Mouse (Mus musculus): ENCODE measurements at regions not wholly inside any gene's neighbourhood (a gene's known extent, or its start where the extent isn't known, plus 50 kb on each side); places are given as distances from the start of the nearest gene placed in this dataset.
"Not testable (repeated sequence)": the region's sequence is repeated elsewhere in the genome, so short reads cannot be mapped to it uniquely, and the experiment has no call there.

DNA sequence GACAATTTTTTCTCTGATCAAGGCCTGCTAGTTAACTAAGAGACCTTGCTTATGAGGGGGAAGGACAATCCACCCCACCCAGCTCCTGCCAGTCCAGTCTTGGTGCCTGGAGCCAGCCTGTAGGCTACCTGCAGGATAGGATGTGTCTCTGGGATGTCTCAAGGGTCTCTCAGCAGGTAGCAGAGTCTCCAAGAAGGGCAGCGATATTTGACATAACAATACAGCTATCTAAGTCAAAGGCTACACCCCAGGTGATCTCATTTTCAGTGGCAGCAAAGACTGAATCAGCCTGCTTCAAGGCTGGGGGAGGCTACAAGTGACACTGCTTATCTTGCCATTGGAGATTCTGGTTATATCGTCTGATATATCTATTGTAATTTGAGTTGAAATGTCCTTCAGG lies 1267.5 kb downstream of the Pcdh9 start:
- H3K36me3 ChIP-seq (replicated peaks; ENCODE audit: control insufficient read depth, insufficient read depth, low read length), result no peaks in the 10 kb centered on the region
- WGBS, result 21% methylated on average over 2 of the region's 2 CpGs
- no peak overlapping the region for H3K4me3 ChIP-seq (ENCODE audit: low read depth, low read length)
- DNase-seq (ENCODE audit: low spot score) (no peak), ATAC-seq (ENCODE audit: insufficient read depth, low read depth) (no peak)
- TF ChIP-seq EP300 (IDR thresholded peaks at IDR 0.05; ENCODE audit: low read depth) (no peak), CTCF (IDR thresholded peaks at IDR 0.05; ENCODE audit: low read depth) (no peak)
- H3K4me2 ChIP-seq (ENCODE audit: low read depth, low read length), result no peak overlapping the region
- no peaks in the 10 kb centered on the region for H3K9me3 ChIP-seq (replicated peaks; ENCODE audit: control insufficient read depth, low read length)
- H3K9ac ChIP-seq (replicated peaks; ENCODE audit: low read depth, low read length), result no peak overlapping the region
- no peak overlapping the region for H3K27ac ChIP-seq (ENCODE audit: low read depth)
- no peaks in the 10 kb centered on the region for H3K4me1 ChIP-seq (ENCODE audit: control insufficient read depth, insufficient read depth)
- no peaks in the 10 kb centered on the region for H3K27me3 ChIP-seq (ENCODE audit: control insufficient read depth, insufficient read depth, low read length)

DNA sequence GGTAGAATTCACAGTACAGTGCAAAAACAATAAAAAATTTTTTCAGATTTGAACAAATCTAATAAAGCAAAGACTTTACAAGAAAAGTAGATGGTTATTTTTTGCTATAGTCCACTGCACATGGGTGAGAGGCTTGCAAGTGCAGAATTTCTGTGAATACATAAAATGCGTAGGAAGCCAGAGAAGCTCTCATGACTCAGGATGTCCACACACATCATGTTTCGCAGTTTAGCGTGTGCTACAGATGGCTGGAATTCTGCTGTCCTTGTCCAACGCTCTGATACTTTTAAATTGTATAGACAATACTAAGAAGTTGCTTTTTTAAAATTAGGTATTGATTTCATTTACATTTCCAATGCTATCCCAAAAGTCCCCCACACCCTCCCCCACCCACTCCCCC lies 1274.9 kb downstream of the Pcdh9 start:
- H3K4me2 ChIP-seq (ENCODE audit: low read depth, low read length), result no peak overlapping the region
- H3K4me3 ChIP-seq (ENCODE audit: low read depth, low read length), result no peak overlapping the region
- H3K9ac ChIP-seq (replicated peaks; ENCODE audit: low read depth, low read length), result no peak overlapping the region
- no peaks in the 10 kb centered on the region for H3K4me1 ChIP-seq (ENCODE audit: control insufficient read depth, insufficient read depth)
- no peak for ATAC-seq (ENCODE audit: insufficient read depth, low read depth)
- H3K27ac ChIP-seq (ENCODE audit: low read depth), result no peak overlapping the region
- TF ChIP-seq CTCF (IDR thresholded peaks at IDR 0.05; ENCODE audit: low read depth) (no peak), EP300 (IDR thresholded peaks at IDR 0.05; ENCODE audit: low read depth) (no peak)
- DNase-seq (ENCODE audit: low spot score), result no peak
- WGBS, result 80% methylated on average over 4 of the region's 4 CpGs
- H3K36me3 ChIP-seq (replicated peaks; ENCODE audit: control insufficient read depth, insufficient read depth, low read length), result no peaks in the 10 kb centered on the region
- no peaks in the 10 kb centered on the region for H3K27me3 ChIP-seq (ENCODE audit: control insufficient read depth, insufficient read depth, low read length)
- no peaks in the 10 kb centered on the region for H3K9me3 ChIP-seq (replicated peaks; ENCODE audit: control insufficient read depth, low read length)

DNA sequence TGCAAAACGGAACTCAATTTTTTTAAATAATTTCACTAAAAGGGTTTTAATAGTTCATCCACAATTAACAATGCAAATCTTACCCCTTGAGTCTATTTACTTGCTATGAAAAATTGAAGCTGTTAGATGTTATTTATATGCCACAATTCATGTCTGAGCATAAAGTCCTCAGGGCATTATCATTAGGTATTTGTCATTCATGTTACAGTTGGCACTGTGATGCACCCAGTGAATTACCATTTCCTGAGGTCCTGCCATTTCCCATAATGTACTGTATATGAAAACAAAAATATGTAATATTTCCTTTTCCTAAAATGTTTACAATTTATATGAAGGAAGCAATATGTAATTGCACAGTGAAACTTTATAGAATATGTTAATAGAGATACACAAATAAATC lies 1296.8 kb downstream of the Pcdh9 start:
- no peak for ATAC-seq (ENCODE audit: insufficient read depth, low read depth)
- no peaks in the 10 kb centered on the region for H3K4me1 ChIP-seq (ENCODE audit: control insufficient read depth, insufficient read depth)
- no peaks in the 10 kb centered on the region for H3K36me3 ChIP-seq (replicated peaks; ENCODE audit: control insufficient read depth, insufficient read depth, low read length)
- no peak overlapping the region for H3K9ac ChIP-seq (replicated peaks; ENCODE audit: low read depth, low read length)
- no peak overlapping the region for H3K27ac ChIP-seq (ENCODE audit: low read depth)
- no peak overlapping the region for H3K4me3 ChIP-seq (ENCODE audit: low read depth, low read length)
- H3K27me3 ChIP-seq (ENCODE audit: control insufficient read depth, insufficient read depth, low read length), result no peaks in the 10 kb centered on the region
- TF ChIP-seq EP300 (IDR thresholded peaks at IDR 0.05; ENCODE audit: low read depth) (no peak), CTCF (IDR thresholded peaks at IDR 0.05; ENCODE audit: low read depth) (no peak)
- H3K4me2 ChIP-seq (ENCODE audit: low read depth, low read length), result no peak overlapping the region
- 75% methylated on average over 1 of the region's 1 CpGs for WGBS
- DNase-seq (ENCODE audit: low spot score), result no peak
- H3K9me3 ChIP-seq (replicated peaks; ENCODE audit: control insufficient read depth, low read length), result no peaks in the 10 kb centered on the region

DNA sequence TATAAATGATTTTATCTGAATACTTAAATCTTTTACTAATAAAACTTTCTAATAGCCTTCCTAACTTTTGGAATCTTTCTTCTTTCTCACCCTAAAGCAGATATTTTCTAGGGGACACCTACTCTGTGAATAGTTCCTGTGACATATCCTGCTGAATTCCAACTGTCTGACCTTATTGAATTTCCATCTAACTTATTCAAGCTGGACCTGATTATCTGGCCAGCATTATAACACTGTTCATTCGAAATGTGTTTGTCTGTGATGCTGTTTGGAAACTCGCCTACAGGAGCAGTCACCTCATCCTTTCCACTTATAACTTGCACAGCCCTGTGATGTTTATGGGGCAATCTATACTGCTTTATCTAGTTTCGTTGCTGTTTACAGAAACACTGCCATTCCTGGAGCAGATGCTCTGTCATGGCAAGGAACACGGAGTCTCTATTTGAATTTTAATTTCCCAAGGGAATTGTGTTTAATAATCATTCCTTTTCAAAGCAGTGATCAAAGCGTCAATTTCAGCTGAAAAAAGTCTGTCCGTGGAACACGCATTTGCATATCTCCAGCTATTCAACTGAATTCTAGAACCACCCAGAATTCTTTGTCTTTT lies 1298.8 kb downstream of the Pcdh9 start:
- 63% methylated on average over 7 of the region's 7 CpGs for WGBS
- H3K4me2 ChIP-seq (ENCODE audit: low read depth, low read length), result no peak overlapping the region
- no peaks in the 10 kb centered on the region for H3K4me1 ChIP-seq (ENCODE audit: control insufficient read depth, insufficient read depth)
- H3K36me3 ChIP-seq (replicated peaks; ENCODE audit: control insufficient read depth, insufficient read depth, low read length), result no peaks in the 10 kb centered on the region
- H3K9me3 ChIP-seq (replicated peaks; ENCODE audit: control insufficient read depth, low read length), result no peaks in the 10 kb centered on the region
- no peak overlapping the region for H3K4me3 ChIP-seq (ENCODE audit: low read depth, low read length)
- no peak overlapping the region for H3K9ac ChIP-seq (replicated peaks; ENCODE audit: low read depth, low read length)
- H3K27ac ChIP-seq (ENCODE audit: low read depth), result no peak overlapping the region
- no peak for ATAC-seq (ENCODE audit: insufficient read depth, low read depth)
- no peak for TF ChIP-seq CTCF (IDR thresholded peaks at IDR 0.05; ENCODE audit: low read depth)
- no peak for TF ChIP-seq EP300 (IDR thresholded peaks at IDR 0.05; ENCODE audit: low read depth)
- no peak for DNase-seq (ENCODE audit: low spot score)
- H3K27me3 ChIP-seq (ENCODE audit: control insufficient read depth, insufficient read depth, low read length), result no peaks in the 10 kb centered on the region

DNA sequence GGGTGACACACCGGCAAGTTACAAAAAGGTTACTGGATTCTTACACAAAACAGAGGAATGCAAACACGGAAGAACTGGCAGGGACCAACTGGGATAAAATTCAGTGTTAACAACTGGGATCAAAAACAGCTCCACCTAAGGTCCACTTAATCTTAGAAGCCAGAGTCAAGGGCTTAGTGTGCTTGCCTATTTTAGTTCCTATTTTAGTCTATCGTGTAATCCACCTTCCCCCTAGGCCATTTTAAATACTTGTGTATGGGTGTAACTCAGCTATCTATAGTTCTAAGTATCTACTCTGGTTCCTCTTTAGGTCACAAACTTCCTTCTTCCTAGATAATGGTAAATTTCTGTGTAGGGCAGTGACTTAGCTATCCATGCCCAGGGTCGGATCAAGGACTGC lies 1302.2 kb downstream of the Pcdh9 start:
- H3K4me1 ChIP-seq (ENCODE audit: control insufficient read depth, insufficient read depth); H3K27ac ChIP-seq (ENCODE audit: low read depth); H3K27me3 ChIP-seq (ENCODE audit: control insufficient read depth, insufficient read depth, low read length); H3K9me3 ChIP-seq (replicated peaks; ENCODE audit: control insufficient read depth, low read length); H3K9ac ChIP-seq (replicated peaks; ENCODE audit: low read depth, low read length); H3K36me3 ChIP-seq (replicated peaks; ENCODE audit: control insufficient read depth, insufficient read depth, low read length); H3K4me2 ChIP-seq (ENCODE audit: low read depth, low read length); H3K4me3 ChIP-seq (ENCODE audit: low read depth, low read length): not testable (repeated sequence)
- ATAC-seq (ENCODE audit: insufficient read depth, low read depth), result peak; percentile 44; the same call in 1 of the 2 replicates
- peak; percentile 8 for DNase-seq (ENCODE audit: low spot score)
- WGBS, result 54% methylated on average over 4 of the region's 4 CpGs

DNA sequence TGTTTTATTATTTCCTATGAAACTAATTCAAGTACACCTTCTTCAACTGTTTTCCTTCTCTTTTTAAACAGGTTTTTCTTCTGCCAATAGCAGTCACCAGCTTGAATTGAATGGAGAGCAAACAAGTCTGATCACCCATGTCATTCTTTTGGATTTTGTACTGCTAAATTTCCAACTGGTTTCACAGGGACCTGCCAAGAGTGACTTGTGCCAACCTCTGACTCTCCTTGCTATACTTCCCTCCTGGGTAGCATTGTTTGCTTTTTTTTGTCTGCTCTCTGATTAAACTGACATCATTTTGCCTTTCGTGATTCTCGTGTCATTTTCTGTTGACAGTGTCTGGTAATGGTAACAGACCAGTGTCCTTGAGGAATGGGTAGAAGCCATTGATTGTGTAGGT lies 1323.5 kb downstream of the Pcdh9 start:
- 61% methylated on average over 2 of the region's 2 CpGs for WGBS
- no peak overlapping the region for H3K27ac ChIP-seq (ENCODE audit: low read depth)
- DNase-seq (ENCODE audit: low spot score) (no peak), ATAC-seq (ENCODE audit: insufficient read depth, low read depth) (no peak)
- no peaks in the 10 kb centered on the region for H3K4me1 ChIP-seq (ENCODE audit: control insufficient read depth, insufficient read depth)
- H3K9me3 ChIP-seq (replicated peaks; ENCODE audit: control insufficient read depth, low read length), result no peaks in the 10 kb centered on the region
- TF ChIP-seq EP300 (IDR thresholded peaks at IDR 0.05; ENCODE audit: low read depth), result no peak
- no peak for TF ChIP-seq CTCF (IDR thresholded peaks at IDR 0.05; ENCODE audit: low read depth)
- no peak overlapping the region for H3K4me2 ChIP-seq (ENCODE audit: low read depth, low read length)
- H3K4me3 ChIP-seq (ENCODE audit: low read depth, low read length), result no peak overlapping the region
- no peaks in the 10 kb centered on the region for H3K36me3 ChIP-seq (replicated peaks; ENCODE audit: control insufficient read depth, insufficient read depth, low read length)
- no peak overlapping the region for H3K9ac ChIP-seq (replicated peaks; ENCODE audit: low read depth, low read length)
- no peaks in the 10 kb centered on the region for H3K27me3 ChIP-seq (ENCODE audit: control insufficient read depth, insufficient read depth, low read length)

Data from heart, postnatal 0 days (tissue).